ENCODE assay signal across 10 mouse cellular contexts in genomic region chr17:5535357-5535756, GRCm38 (mm10). TPM values are rescaled to one million over a fixed set of nuclear protein-coding genes. Genes with fewer than 3 reads are reported as not detected.
DNase-seq lines count a peak whose midpoint lies in the region; ATAC-seq and TF ChIP-seq lines count a peak whose summit lies in the region.
"Had no signal": no experiment of that assay in that cellular context is flagged by ENCODE, and none has a peak within 500 bp of the region (broad histone marks: within the 10 kb centered on the region; RNA-seq: fewer than 3 reads in every experiment).

No protein-coding gene starts in this region.

- WGBS in kidney, postnatal 0 days, result 7% methylated on average over 2 of the region's 4 CpGs
- 52% methylated on average over 4 of the region's 4 CpGs for WGBS in kidney, embryonic 15.5 days

- TF ChIP-seq EP300 in MEL (IDR thresholded peaks at IDR 0.05; ENCODE audit: low read depth in 1 of 2, low read length in 2 of 2), result no peak

- peak; percentile 54 for TF ChIP-seq CTCF in kidney, postnatal 0 days (IDR thresholded peaks at IDR 0.05; ENCODE audit: low read depth)
- TF ChIP-seq CTCF in MEL (IDR thresholded peaks at IDR 0.05 in 2 of 3, conservative IDR thresholded peaks at IDR 0.05 in 1 of 3; ENCODE audit: control insufficient read depth in 1 of 3, insufficient read depth in 1 of 3, low read depth in 2 of 3, low read length in 3 of 3, poor library complexity in 1 of 3, severe bottlenecking in 1 of 3), result peak; percentile 68 to 82 (median 73)

- no peak for ATAC-seq in kidney, postnatal 0 days (replicated peaks; ENCODE audit: low FRiP score, low read depth)
- no peak for ATAC-seq in kidney, embryonic 15.5 days (replicated peaks; ENCODE audit: low FRiP score)
- ATAC-seq in megakaryocyte progenitor cell, adult 5-6 weeks (replicated peaks; ENCODE audit: poor library complexity), result peak; percentile 81
- ATAC-seq in cerebellum, adult (ENCODE audit: insufficient number of reproducible peaks, low FRiP score, low TSS enrichment), result no peak

- no peak for DNase-seq in kidney, postnatal 0 days (ENCODE audit: low spot score)
- DNase-seq in B cell, adult 2 months, result peak; percentile 53 to 61
- DNase-seq in MEL (ENCODE audit: low read depth, low spot score), result peak; percentile 60
- DNase-seq in Muller cell, postnatal 12 days (ENCODE audit: inconsistent ontology term), result no peak
- DNase-seq: adrenal gland, adult 8-10 months had no signal

- H3K4me3 ChIP-seq in kidney, postnatal 0 days (replicated peaks; ENCODE audit: low read depth, low read length), result no peak overlapping the region
- no peak overlapping the region for H3K4me3 ChIP-seq in kidney, embryonic 15.5 days (replicated peaks)
- no peak overlapping the region for H3K4me3 ChIP-seq in MEL (ENCODE audit: control insufficient read depth in 1 of 2, insufficient read depth in 1 of 2, low read depth in 2 of 2, low read length in 2 of 2)
- H3K4me3 ChIP-seq: embryonic facial prominence, embryonic 13.5 days; megakaryocyte, embryonic 14.5 days had no signal

- H3K9ac ChIP-seq in kidney, postnatal 0 days (ENCODE audit: low read depth, low read length), result no peak overlapping the region
- no peak overlapping the region for H3K9ac ChIP-seq in kidney, embryonic 15.5 days
- no peak overlapping the region for H3K9ac ChIP-seq in MEL (ENCODE audit: control insufficient read depth, low read depth, low read length, poor library complexity, severe bottlenecking)
- H3K9ac ChIP-seq: embryonic facial prominence, embryonic 13.5 days had no signal

- H3K4me1 ChIP-seq in kidney, postnatal 0 days (replicated peaks; ENCODE audit: insufficient read depth, low read length), result peaks cover 9% of the 10 kb centered on the region; the same call in 1 of the 2 replicates
- H3K4me1 ChIP-seq in kidney, embryonic 15.5 days, result peaks cover 15% of the 10 kb centered on the region
- H3K4me1 ChIP-seq in MEL (ENCODE audit: control insufficient read depth in 1 of 2, insufficient read depth in 2 of 2, low read length in 2 of 2), result peaks cover 0 to 4% of the 10 kb centered on the region in 2 experiments; a peak in 2 of 4 replicates

- no peak overlapping the region for H3K4me2 ChIP-seq in kidney, postnatal 0 days (ENCODE audit: low read length)
- H3K4me2 ChIP-seq in kidney, embryonic 15.5 days, result no peak overlapping the region
- H3K4me2 ChIP-seq: embryonic facial prominence, embryonic 13.5 days had no signal

- H3K36me3 ChIP-seq in kidney, postnatal 0 days (ENCODE audit: insufficient read depth, low read length), result no peaks in the 10 kb centered on the region
- no peaks in the 10 kb centered on the region for H3K36me3 ChIP-seq in kidney, embryonic 15.5 days
- H3K36me3 ChIP-seq in MEL (ENCODE audit: control insufficient read depth in 1 of 2, insufficient read depth in 2 of 2, low read length in 2 of 2), result peaks cover 0 to 8% of the 10 kb centered on the region in 2 experiments; a peak in 1 of 4 replicates
- H3K36me3 ChIP-seq: embryonic facial prominence, embryonic 13.5 days had no signal

- TF ChIP-seq RAD21 in MEL (IDR thresholded peaks at IDR 0.05; ENCODE audit: low read depth, low read length), result peak; percentile 67

- H3K27ac ChIP-seq in kidney, postnatal 0 days, result no peak overlapping the region
- H3K27ac ChIP-seq in kidney, embryonic 15.5 days, result no peak overlapping the region
- H3K27ac ChIP-seq in MEL (ENCODE audit: control insufficient read depth, low read depth, low read length), result no peak overlapping the region
- H3K27ac ChIP-seq: embryonic facial prominence, embryonic 13.5 days had no signal

- H3K79me2 ChIP-seq in MEL (ENCODE audit: control insufficient read depth, insufficient read depth, low read length, poor library complexity), result no peaks in the 10 kb centered on the region

- H3K27me3 ChIP-seq in kidney, postnatal 0 days (ENCODE audit: insufficient read depth, low read length), result no peaks in the 10 kb centered on the region
- peaks cover 5% of the 10 kb centered on the region; the same call in 1 of the 2 replicates for H3K27me3 ChIP-seq in kidney, embryonic 15.5 days
- no peaks in the 10 kb centered on the region for H3K27me3 ChIP-seq in MEL (ENCODE audit: control insufficient read depth in 1 of 2, insufficient read depth in 2 of 2, low read length in 2 of 2)
- H3K27me3 ChIP-seq: embryonic facial prominence, embryonic 13.5 days had no signal

- H3K9me3 ChIP-seq in kidney, postnatal 0 days (replicated peaks; ENCODE audit: low read length), result no peaks in the 10 kb centered on the region
- no peaks in the 10 kb centered on the region for H3K9me3 ChIP-seq in kidney, embryonic 15.5 days (replicated peaks)
- H3K9me3 ChIP-seq in MEL (replicated peaks; ENCODE audit: insufficient read depth, low read length), result no peaks in the 10 kb centered on the region
- H3K9me3 ChIP-seq: embryonic facial prominence, embryonic 13.5 days; megakaryocyte, embryonic 14.5 days had no signal

- no peak for TF ChIP-seq POLR2A in MEL (IDR thresholded peaks at IDR 0.05; ENCODE audit: control insufficient read depth in 1 of 2, insufficient read depth in 1 of 2, low read depth in 1 of 2, low read length in 2 of 2, poor library complexity in 1 of 2)

TF ChIP-seq in MEL, 35 proteins besides CTCF, POLR2A, EP300 and RAD21:
- TF ChIP-seq TBP (IDR thresholded peaks at IDR 0.05; ENCODE audit: low read depth, low read length), result no peak
- no peak for TF ChIP-seq ELF1 (IDR thresholded peaks at IDR 0.05; ENCODE audit: low read depth, low read length)
- TF ChIP-seq RCOR1 (IDR thresholded peaks at IDR 0.05; ENCODE audit: low read depth, low read length), result no peak
- peak; percentile 86 for TF ChIP-seq ZC3H11A (IDR thresholded peaks at IDR 0.05; ENCODE audit: low read depth, low read length)
- no peak for TF ChIP-seq GATA1 (IDR thresholded peaks at IDR 0.05; ENCODE audit: low read depth, low read length)
- TF ChIP-seq ZKSCAN1 (IDR thresholded peaks at IDR 0.05; ENCODE audit: low read depth, low read length), result no peak
- no peak for TF ChIP-seq JUND (IDR thresholded peaks at IDR 0.05; ENCODE audit: low read depth, low read length)
- TF ChIP-seq MEF2A (IDR thresholded peaks at IDR 0.05; ENCODE audit: extremely low read depth, insufficient replicate concordance, low read depth, low read length, poor library complexity, severe bottlenecking), result no peak
- no peak for TF ChIP-seq MXI1 (IDR thresholded peaks at IDR 0.05; ENCODE audit: low read depth, low read length)
- peak; percentile 90 for TF ChIP-seq SMC3 (IDR thresholded peaks at IDR 0.05; ENCODE audit: low read depth, low read length)
- no peak for TF ChIP-seq USF2 (IDR thresholded peaks at IDR 0.05; ENCODE audit: borderline replicate concordance in 1 of 2, insufficient read depth in 1 of 2, low read depth in 1 of 2, low read length in 2 of 2)
- TF ChIP-seq CHD2 (IDR thresholded peaks at IDR 0.05; ENCODE audit: low read length), result no peak
- TF ChIP-seq CHD1 (IDR thresholded peaks at IDR 0.05; ENCODE audit: low read depth, low read length), result no peak
- TF ChIP-seq BHLHE40 (IDR thresholded peaks at IDR 0.05; ENCODE audit: borderline replicate concordance, low read depth, low read length), result no peak
TF ChIP-seq in MEL: peak in this region for 2.

RNA-seq across cellular contexts. Expression of gene Zdhhc14, which starts 43.0 kb away (rescaled TPM):
- polyA plus RNA-seq in kidney, postnatal 0 days (2015; fragmentation: Nextera tagmentation; extraction: Ambion mirVana), result 4.9 and 5.3 TPM in 2 replicates
- polyA plus RNA-seq in kidney, embryonic 15.5 days (2015; fragmentation: Nextera tagmentation; extraction: Ambion mirVana), result 2.5 and 3.3 TPM in 2 replicates
- total RNA-seq in MEL (2012; rRNA removed), result 3.0 and 3.4 TPM in 2 replicates
- polyA plus RNA-seq in MEL (2012; ENCODE audit: insufficient read depth in 1 of 2, insufficient read length in 2 of 2, low read depth in 1 of 2, low replicate concordance in 2 of 2, missing spikeins in 1 of 2), result 1 to 10 TPM in 1 of 2 experiments, not detected in 1; 4.9 TPM
- total RNA-seq in megakaryocyte progenitor cell, adult 5-6 weeks (2015), result 2.1 and 2.2 TPM in 2 replicates
- 1.00 and 1.7 TPM in 2 replicates for total RNA-seq in megakaryocyte progenitor cell, adult 5-6 weeks (2017)

Comparison
In these comparisons a context has a peak if more than half of its experiments do, and no peak if none do; other contexts are left out.
1. DNase-seq: peak in B cell, adult 2 months (2 of 2) and MEL (single experiment); none in kidney, postnatal 0 days (single experiment) and Muller cell, postnatal 12 days (single experiment).